10 mouse cellular contexts compared by ENCODE assay signal in the genomic region with DNA sequence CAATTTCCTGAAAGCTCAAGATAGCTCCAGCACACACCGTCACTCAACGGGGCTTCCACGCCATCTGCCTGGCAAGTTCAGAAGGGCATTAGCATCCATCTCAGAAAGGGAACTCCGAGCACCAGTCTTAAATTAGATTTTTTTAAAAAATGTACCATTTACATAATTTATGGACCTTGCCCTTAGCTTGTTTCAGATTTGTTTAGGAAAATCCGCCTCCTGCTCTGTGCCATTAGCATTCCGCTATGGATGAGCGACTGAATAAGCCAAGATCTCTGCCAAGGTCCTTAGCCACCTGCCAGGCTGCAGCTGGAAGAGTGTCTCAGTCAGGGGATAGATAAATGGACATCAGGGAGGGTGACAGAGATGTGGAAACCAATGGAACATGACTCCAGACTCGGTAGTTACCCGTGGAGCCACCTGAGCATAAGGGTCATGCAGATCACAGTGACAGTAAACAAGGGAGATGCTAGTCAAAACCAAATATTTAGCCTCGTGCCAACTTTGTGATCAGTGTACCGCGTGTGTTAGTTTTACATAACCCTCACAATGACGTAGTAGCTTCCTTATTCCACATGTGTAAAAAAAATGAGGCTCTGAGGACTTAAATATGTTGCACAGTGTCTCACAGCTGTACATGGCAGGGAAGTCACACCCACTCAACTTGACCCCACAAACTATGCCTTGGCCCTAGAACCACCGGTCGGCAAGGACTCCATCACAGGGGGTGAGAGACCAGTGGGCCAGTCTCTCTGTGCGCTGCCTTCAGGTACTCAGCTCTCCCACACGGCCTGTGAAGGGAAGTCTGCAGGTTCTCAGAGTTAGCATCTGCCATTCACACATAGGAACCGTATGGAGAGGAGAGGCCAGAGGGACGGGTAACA. TPM values are rescaled to one million over a fixed set of nuclear protein-coding genes. Genes with fewer than 3 reads are reported as not detected.
DNase-seq lines count a peak whose midpoint lies in the region; ATAC-seq and TF ChIP-seq lines count a peak whose summit lies in the region.
"Had no signal": no experiment of that assay in that cellular context is flagged by ENCODE, and none has a peak within 500 bp of the region (broad histone marks: within the 10 kb centered on the region; RNA-seq: fewer than 3 reads in every experiment).

No protein-coding gene starts in this region.

- TF ChIP-seq POLR2A in brain, embryonic 14.5 days (IDR thresholded peaks at IDR 0.05; ENCODE audit: borderline replicate concordance, extremely low read depth, insufficient read depth, insufficient read length, poor library complexity, severe bottlenecking), result no peak
- TF ChIP-seq POLR2A in kidney, adult 2 months (IDR thresholded peaks at IDR 0.05; ENCODE audit: low read depth, low read length), result no peak

- H3K36me3 ChIP-seq in hindbrain, embryonic 12.5 days, result no peaks in the 10 kb centered on the region
- no peaks in the 10 kb centered on the region for H3K36me3 ChIP-seq in hindbrain, embryonic 10.5 days
- H3K36me3 ChIP-seq in kidney, adult 2 months (ENCODE audit: control insufficient read depth, insufficient read depth, low read length), result peaks cover 2% of the 10 kb centered on the region; the same call in 1 of the 2 replicates
- no peaks in the 10 kb centered on the region for H3K36me3 ChIP-seq in midbrain, postnatal 0 days (ENCODE audit: insufficient read depth, low read length)

- H3K4me3 ChIP-seq in hindbrain, embryonic 12.5 days, result no peak overlapping the region
- no peak overlapping the region for H3K4me3 ChIP-seq in hindbrain, embryonic 10.5 days
- no peak overlapping the region for H3K4me3 ChIP-seq in kidney, adult 2 months (ENCODE audit: insufficient read depth, low read depth, low read length)
- H3K4me3 ChIP-seq in midbrain, postnatal 0 days (ENCODE audit: low read depth, low read length), result no peak overlapping the region

- H3K9me3 ChIP-seq in hindbrain, embryonic 12.5 days (replicated peaks), result no peaks in the 10 kb centered on the region
- H3K9me3 ChIP-seq in hindbrain, embryonic 10.5 days, result no peaks in the 10 kb centered on the region
- no peaks in the 10 kb centered on the region for H3K9me3 ChIP-seq in midbrain, postnatal 0 days (ENCODE audit: low read length)

- WGBS in hindbrain, embryonic 12.5 days, result 76% methylated on average over 19 of the region's 19 CpGs
- 83% methylated on average over 19 of the region's 19 CpGs for WGBS in hindbrain, embryonic 10.5 days
- WGBS in kidney, adult 2 months, result 27% methylated on average over 19 of the region's 19 CpGs
- 55% methylated on average over 19 of the region's 19 CpGs for WGBS in midbrain, postnatal 0 days

- DNase-seq in hindbrain, embryonic 10.5 days (ENCODE audit: low spot score), result no peak
- DNase-seq in brain, embryonic 14.5 days (ENCODE audit: low read depth), result peak; percentile 75
- peak; percentile 90 for DNase-seq in kidney, adult 2 months
- peak; percentile 75 for DNase-seq in midbrain, postnatal 0 days (ENCODE audit: low spot score)
- no peak for DNase-seq in gastrocnemius, adult 18-20 months (ENCODE audit: low spot score)
- no peak for DNase-seq in MN1 (ENCODE audit: low spot score)
- no peak for DNase-seq in left cerebral cortex, postnatal 14 days (ENCODE audit: low spot score in 2 of 2)
- DNase-seq: heart, postnatal 10 days; lung, postnatal 36 days had no signal

- no peak overlapping the region for H3K9ac ChIP-seq in hindbrain, embryonic 12.5 days
- H3K9ac ChIP-seq in midbrain, postnatal 0 days (replicated peaks; ENCODE audit: low read length, poor library complexity, severe bottlenecking), result no peak overlapping the region

- intact Hi-C loops in left cerebral cortex, postnatal 14 days (cut with DNase I), result no loop called here

- no peak overlapping the region for H3K4me2 ChIP-seq in hindbrain, embryonic 12.5 days (replicated peaks)
- no peak overlapping the region for H3K4me2 ChIP-seq in midbrain, postnatal 0 days (ENCODE audit: low read depth, low read length, poor library complexity, severe bottlenecking)

- no peaks in the 10 kb centered on the region for H3K27me3 ChIP-seq in hindbrain, embryonic 12.5 days
- H3K27me3 ChIP-seq in hindbrain, embryonic 10.5 days (ENCODE audit: insufficient read depth, poor library complexity, severe bottlenecking), result no peaks in the 10 kb centered on the region
- H3K27me3 ChIP-seq in kidney, adult 2 months (replicated peaks; ENCODE audit: control insufficient read depth, insufficient read depth, low read length), result no peaks in the 10 kb centered on the region
- H3K27me3 ChIP-seq in midbrain, postnatal 0 days (ENCODE audit: insufficient read depth, low read length), result no peaks in the 10 kb centered on the region

- H3K4me1 ChIP-seq in hindbrain, embryonic 12.5 days, result peaks cover 8% of the 10 kb centered on the region; the same call in 1 of the 2 replicates
- H3K4me1 ChIP-seq in hindbrain, embryonic 10.5 days (replicated peaks), result peaks cover 5% of the 10 kb centered on the region; the same call in 1 of the 2 replicates
- H3K4me1 ChIP-seq in kidney, adult 2 months (ENCODE audit: control insufficient read depth, insufficient read depth, low read length), result peaks cover 29% of the 10 kb centered on the region
- H3K4me1 ChIP-seq in midbrain, postnatal 0 days (ENCODE audit: insufficient read depth, low read length), result no peaks in the 10 kb centered on the region

- no peak overlapping the region for H3K27ac ChIP-seq in hindbrain, embryonic 12.5 days
- no peak overlapping the region for H3K27ac ChIP-seq in hindbrain, embryonic 10.5 days
- H3K27ac ChIP-seq in kidney, adult 2 months (ENCODE audit: insufficient read depth, low read depth, low read length), result peak overlapping the region; percentile 97
- H3K27ac ChIP-seq in midbrain, postnatal 0 days (ENCODE audit: low read depth, low read length), result peak overlapping the region; percentile 6; the same call in 1 of the 2 replicates

- no peak for TF ChIP-seq CTCF in brain, embryonic 14.5 days (IDR thresholded peaks at IDR 0.05; ENCODE audit: borderline replicate concordance, extremely low read depth, insufficient read depth, insufficient read length)
- TF ChIP-seq CTCF in kidney, adult 2 months (conservative IDR thresholded peaks at IDR 0.05; ENCODE audit: insufficient read depth, insufficient read length, low read depth, low read length), result 0 out of 2 replicates have a peak, but pooled peaks have one; percentile 26
- peak; percentile 53 for TF ChIP-seq CTCF in midbrain, postnatal 0 days (IDR thresholded peaks at IDR 0.05)

- peak; percentile 66; the same call in 1 of the 2 replicates for ATAC-seq in hindbrain, embryonic 12.5 days (ENCODE audit: low FRiP score)
- ATAC-seq in midbrain, postnatal 0 days (ENCODE audit: low FRiP score), result peak; percentile 49; the same call in 1 of the 2 replicates

RNA-seq across cellular contexts. Expression of a gene that starts 58.2 kb away (rescaled TPM):
- polyA plus RNA-seq in hindbrain, embryonic 12.5 days (2016; fragmentation: Nextera tagmentation; extraction: Ambion mirVana), result 0.18 TPM in 1 of 2 replicates, not detected in the other
- 0.35 and 0.39 TPM in 2 replicates for polyA plus RNA-seq in hindbrain, embryonic 10.5 days (2016; fragmentation: Nextera tagmentation; extraction: Ambion mirVana)
- 0.10 TPM in 1 of 2 replicates, not detected in the other for polyA plus RNA-seq in brain, embryonic 14.5 days (2012; rRNA removed)
- 0.22 and 0.26 TPM in 2 replicates for polyA plus RNA-seq in kidney, adult 2 months (2012; rRNA removed)
- not detected in 2 replicates for total RNA-seq in midbrain, postnatal 0 days (2014; rRNA removed)
- polyA plus RNA-seq in midbrain, postnatal 0 days (2015; fragmentation: Nextera tagmentation; extraction: Ambion mirVana), result not detected in 2 replicates
- total RNA-seq in gastrocnemius, adult 18-20 months (2021), result not detected
- not detected for total RNA-seq in left cerebral cortex, postnatal 14 days (2021)
- total RNA-seq: heart, postnatal 10 days had no signal

Comparison
In these comparisons a context has a peak if more than half of its experiments do, and no peak if none do; other contexts are left out.
1. H3K27ac ChIP-seq: peak in kidney, adult 2 months (single experiment) and midbrain, postnatal 0 days (single experiment); none in hindbrain, embryonic 12.5 days (single experiment) and hindbrain, embryonic 10.5 days (single experiment).
2. DNase-seq: peak in brain, embryonic 14.5 days (single experiment), kidney, adult 2 months (single experiment) and midbrain, postnatal 0 days (single experiment); none in hindbrain, embryonic 10.5 days (single experiment), gastrocnemius, adult 18-20 months (single experiment), MN1 (single experiment) and left cerebral cortex, postnatal 14 days (0 of 2).